Comparison of ENCODE assay signal across 16 mouse cellular contexts in genomic region chr14:11718201-11718600, GRCm38 (mm10).
"Had no signal": no experiment of that assay in that cellular context is flagged by ENCODE, and none has a peak within 500 bp of the region (broad histone marks: within the 10 kb centered on the region; RNA-seq: fewer than 3 reads in every experiment).

No protein-coding gene starts in this region.

- H3K27me3 ChIP-seq: neural tube, embryonic 12.5 days; neural tube, embryonic 13.5 days; neural tube, embryonic 15.5 days; stomach, embryonic 15.5 days had no signal

- H3K4me1 ChIP-seq: neural tube, embryonic 12.5 days; stomach, embryonic 15.5 days had no signal

- H3K4me3 ChIP-seq: neural tube, embryonic 12.5 days; neural tube, embryonic 13.5 days; neural tube, embryonic 15.5 days; stomach, embryonic 15.5 days had no signal

- H3K4me2 ChIP-seq: neural tube, embryonic 12.5 days; neural tube, embryonic 13.5 days; neural tube, embryonic 15.5 days; stomach, embryonic 15.5 days had no signal

- DNase-seq: right cerebral cortex, adult 18-20 months; right cerebral cortex, postnatal 14 days; right cerebral cortex, postnatal 25 days; right cerebral cortex, postnatal 4 days; spleen, adult 18-20 months; thymus, adult 18-20 months; thymus, adult 2 months; thymus, postnatal 14 days; thymus, postnatal 25 days; thymus, postnatal 36 days; thymus, postnatal 4 days had no signal

- H3K27ac ChIP-seq: neural tube, embryonic 12.5 days; neural tube, embryonic 13.5 days; neural tube, embryonic 15.5 days; stomach, embryonic 15.5 days; stomach, postnatal 0 days had no signal

- H3K9ac ChIP-seq: neural tube, embryonic 12.5 days; neural tube, embryonic 13.5 days; neural tube, embryonic 15.5 days; stomach, embryonic 15.5 days had no signal

- H3K36me3 ChIP-seq: neural tube, embryonic 12.5 days; neural tube, embryonic 13.5 days; stomach, embryonic 15.5 days had no signal

- H3K9me3 ChIP-seq: neural tube, embryonic 12.5 days; neural tube, embryonic 13.5 days; neural tube, embryonic 15.5 days; stomach, embryonic 15.5 days had no signal
